Mouse (Mus musculus): ENCODE data around the gene Cdkn1c.

Gene Cdkn1c

DNA sequence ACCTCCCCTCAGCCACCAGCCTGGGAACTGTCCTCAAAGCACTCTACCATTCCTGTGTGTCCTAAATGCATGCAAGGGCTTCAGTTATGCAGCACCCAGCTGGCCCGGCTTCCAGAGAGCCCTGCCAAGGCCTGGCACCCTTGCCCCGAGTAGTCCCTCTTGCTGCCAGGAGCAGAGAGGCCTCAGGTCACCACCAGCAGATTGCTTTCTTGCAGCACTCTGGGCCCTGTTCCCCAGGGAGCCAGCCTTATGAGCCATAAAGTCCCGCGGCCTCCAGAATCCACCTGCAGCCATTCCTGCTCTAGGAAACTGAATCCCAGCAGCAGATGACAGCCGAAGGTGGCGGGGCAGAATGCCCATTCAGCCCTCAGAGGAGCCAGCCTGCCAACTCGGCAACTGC lies 27.5 kb downstream of the Cdkn1c start:
- peak in 1 of 2 experiments; percentile 58 for DNase-seq

DNA sequence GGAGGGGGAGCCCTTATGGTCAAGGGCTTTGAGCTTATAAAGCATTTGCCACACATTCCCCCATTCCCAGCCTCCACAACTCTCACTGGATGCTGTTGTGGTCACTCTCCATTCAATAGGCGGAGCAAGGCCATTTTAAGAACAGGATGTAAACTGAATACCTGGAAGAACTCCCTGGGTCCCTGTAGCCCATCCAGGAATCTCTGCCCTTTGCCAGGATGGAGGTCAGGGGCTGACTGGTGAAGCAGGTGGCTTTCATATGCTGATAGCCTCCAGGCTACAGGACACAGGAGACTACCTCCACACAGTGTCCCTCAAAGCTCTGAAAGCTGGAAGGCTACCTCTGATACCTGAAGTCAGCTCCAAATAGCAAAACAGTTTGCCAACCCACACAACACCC lies 28.2 kb downstream of the Cdkn1c start:
- DNase-seq: no peak

DNA sequence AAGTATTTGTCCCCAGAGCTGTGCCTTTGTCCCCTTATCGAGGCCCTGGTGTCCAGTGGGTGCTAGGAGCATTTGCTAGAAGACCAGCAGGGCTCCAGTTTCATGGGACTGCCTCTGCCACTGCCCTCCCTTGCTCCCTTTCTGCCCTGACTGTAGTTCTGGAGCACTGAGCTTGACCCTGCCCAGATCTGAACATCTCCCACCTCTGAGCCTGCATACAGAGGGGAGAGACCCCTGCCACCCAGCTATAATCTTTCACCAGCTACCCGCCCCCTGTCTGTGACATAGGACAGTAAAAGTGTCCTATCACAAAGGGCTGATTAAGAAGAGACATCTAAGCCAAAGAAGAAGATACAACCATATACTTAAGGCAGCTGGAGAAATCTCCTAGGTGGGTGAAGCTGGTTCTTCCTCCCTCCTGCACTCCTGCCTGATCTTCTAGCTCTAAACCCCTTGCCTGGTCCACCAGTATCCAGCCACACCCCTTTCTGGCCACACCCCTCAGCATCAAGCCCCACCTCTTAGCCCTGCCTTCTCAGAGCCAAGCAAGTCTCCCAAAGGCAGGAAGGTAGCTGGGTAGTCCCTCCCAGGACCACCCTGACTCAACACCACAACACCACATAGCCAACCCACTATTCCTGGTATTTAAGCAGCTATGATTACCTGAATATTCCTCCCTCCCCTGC lies 31.9 kb downstream of the Cdkn1c start:
- no peak for DNase-seq

DNA sequence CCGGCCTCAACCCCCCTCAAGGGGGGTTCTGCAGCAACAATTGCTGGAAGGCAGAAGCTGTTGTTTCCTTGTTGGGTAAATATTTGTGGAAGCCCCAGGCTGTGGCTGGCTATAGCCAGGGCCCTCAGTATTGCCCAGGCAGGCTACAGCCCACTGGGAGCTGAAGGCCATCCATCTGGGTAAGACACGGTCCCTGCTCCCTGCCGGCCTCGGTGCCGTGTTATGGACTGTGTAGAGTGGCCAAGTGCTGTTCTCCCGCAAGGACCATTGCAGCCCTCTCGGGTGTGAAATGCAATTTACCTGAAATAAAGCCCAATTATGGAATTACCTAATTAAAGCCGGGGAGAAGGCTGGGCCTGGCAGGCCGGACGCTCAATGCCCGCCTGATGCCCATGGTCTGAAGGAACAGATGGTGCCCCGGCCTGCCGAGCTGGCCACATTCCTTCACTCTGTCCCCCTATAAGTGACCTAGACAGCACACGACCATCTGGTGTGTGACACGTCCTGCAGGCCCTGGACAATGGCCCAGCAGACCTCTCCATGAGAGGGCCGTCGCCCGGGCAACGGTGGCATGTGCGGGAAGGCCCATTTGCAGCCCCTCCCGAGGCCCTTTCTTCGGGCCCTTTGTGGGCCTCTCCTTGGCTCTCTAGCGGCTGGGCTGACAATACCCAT lies 32.6 kb downstream of the Cdkn1c start:
- DNase-seq: no peak

DNA sequence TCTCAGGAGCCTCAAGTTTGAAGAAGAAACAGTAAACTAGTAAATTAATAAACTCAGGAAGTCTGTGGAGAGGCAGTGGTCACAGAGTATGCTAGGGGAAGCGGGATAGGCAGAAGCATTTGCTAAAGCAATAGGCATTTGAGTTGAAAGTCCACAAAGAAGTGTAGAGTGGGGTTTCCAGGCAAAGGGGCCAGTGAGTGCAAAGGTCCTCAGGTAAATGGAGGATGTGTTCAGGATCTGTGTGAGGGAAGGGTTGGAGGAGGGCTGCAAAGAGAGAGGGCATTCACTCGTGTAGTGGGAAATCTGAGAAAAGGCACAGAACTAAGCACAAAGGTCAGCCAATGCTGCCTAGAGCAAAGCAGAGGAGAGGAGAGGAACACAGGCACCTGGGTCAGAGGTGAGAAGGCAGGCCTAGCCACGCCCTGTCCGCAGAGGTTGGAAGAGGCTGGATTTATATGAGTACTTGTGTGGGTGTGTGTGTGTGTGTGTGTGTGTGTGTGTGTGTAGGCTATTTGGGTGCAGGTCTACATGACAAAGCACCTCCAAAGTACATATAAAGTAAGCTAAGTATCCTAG lies 41.2 kb downstream of the Cdkn1c start:
- DNase-seq: no peak

DNA sequence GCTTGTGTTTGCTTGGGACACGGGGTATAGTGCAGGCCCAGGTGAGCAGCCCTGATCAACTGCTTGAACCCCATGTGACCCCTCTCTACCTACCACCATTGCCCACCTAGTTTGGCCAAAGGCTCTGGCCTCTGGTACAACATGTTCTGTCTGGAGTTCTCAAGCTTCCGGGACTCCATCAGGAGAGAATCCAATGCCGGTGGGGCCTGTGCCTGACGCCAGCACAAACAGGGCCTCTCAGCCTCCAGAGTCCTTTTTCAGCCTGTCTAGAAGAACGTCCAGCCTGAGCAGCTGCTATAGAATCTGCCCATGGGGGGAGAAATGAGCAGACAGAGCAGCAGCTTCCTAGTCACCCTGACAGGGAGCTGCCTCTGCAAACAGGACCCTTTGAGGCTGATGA lies 43.0 kb downstream of the Cdkn1c start:
- DNase-seq: no peak

DNA sequence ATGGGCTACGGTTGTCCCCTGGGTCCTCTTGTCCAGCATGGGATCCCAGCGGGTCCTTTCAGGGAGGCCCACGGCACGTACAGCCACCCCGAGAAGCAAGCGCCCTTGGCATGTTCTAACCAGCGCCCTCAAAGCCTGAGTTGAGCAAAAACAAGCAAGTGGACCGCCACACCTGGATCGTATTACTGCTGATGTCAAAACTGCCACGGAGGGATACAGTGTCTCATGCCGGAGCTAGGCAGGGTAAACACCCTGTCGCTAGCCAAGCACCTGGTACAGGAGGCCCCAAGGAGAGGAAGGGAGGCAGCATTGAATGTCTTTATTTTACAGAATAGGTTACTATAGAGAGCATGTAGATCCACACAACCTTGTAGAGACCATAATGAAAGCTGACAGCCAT lies 44.4 kb downstream of the Cdkn1c start:
- no peak for DNase-seq

DNA sequence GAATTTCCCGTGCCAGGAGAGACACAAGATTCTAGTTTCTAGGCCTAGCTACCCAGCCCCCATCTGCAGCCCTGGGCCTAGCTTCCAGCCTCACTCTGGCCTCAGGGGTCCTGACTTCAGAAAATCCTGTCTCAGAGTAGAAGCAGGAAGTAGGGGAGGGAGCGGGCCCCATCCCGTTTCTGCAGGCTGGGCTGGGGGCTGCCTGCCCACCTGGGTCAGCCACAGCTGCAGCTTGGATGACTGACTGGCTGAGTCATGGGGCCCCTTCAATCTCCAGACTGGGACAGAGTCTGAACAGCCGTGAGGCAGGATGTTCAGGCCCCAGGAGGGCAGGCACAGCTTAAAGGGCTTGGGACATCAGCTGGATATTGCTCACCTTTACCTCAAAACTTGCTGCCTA lies 45.8 kb downstream of the Cdkn1c start:
- DNase-seq: peak in 1 of 2 experiments; percentile 8

DNA sequence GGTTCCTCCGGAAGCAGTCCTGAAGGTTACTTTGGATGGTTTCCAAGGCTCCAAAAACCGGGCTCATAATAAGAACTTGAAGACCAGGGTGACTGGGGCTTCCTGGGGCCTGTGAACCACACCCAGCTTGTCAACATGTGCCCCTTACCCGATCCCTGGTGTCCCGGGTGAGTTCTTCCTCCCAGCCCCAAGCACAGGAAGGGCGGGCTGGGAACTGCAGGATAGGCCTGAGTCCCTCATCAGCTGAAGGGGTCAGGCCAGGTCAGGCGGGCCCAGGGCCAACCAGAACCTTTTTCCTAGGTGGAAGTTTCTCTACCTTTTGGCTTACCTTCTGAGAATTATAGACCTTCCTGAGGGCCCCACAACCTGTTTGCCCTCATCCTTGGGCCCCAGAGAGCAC lies 48.2 kb downstream of the Cdkn1c start:
- peak; percentile 24 to 78 for DNase-seq

DNA sequence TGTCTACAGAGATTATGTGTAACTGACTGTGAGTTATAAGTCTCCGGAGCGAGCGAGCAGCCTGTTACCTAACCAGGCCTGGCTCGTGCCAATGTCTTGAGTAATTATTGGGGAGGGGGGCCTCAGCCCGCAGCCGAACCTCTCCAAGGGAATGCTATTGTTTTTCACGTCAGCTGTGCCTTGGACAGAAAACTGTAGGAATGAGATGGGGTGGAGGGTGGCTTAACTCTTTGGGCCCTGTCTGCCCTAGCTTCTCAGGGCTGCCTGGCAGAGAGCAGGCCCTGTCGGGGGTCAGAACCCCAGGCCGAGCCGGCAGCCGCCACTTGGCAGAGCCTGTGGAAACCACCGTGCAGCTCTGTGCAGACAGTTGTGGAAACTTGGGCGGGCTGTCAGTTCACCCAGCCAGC lies 52.2 kb downstream of the Cdkn1c start:
- DNase-seq: peak in 1 of 2 experiments; percentile 45

Data from kidney, postnatal 25 days (tissue).